Mouse (Mus musculus) cortical plate, adult 2 months (tissue): Measurements from ENCODE around the gene 4930502E18Rik. TPM values are rescaled to one million over a fixed set of nuclear protein-coding genes. Genes with fewer than 3 reads are reported as not detected.
"Not testable (repeated sequence)": the region's sequence is repeated elsewhere in the genome, so short reads cannot be mapped to it uniquely, and the experiment has no call there.

Experiments
- H3K27ac ChIP-seq: fragments of 200-500 bp; 2 replicates; pipeline ENCODE4 v1.5.1; 2012; ENCODE audit warnings: low read length, control low read depth, inconsistent platforms; ENCODE audit not compliant: insufficient read depth
- H3K4me1 ChIP-seq: fragments of 200-500 bp; 2 replicates; pipeline ENCODE4 v1.6.1; 2011; ENCODE audit warnings: low read length; ENCODE audit not compliant: control insufficient read depth, insufficient read depth
- H3K4me3 ChIP-seq: fragments of 200-500 bp; 2 replicates; pipeline ENCODE4 v1.5.1; 2011; ENCODE audit warnings: mild to moderate bottlenecking, low read length, control low read depth; ENCODE audit not compliant: insufficient read depth
- CTCF ChIP-seq: fragments of 200-500 bp; IDR thresholded peaks from 2 replicates; pipeline ENCODE4 v1.5.1; 2011; ENCODE audit warnings: mild to moderate bottlenecking, control low read depth, low read length; ENCODE audit not compliant: insufficient read depth; ENCODE audit errors: extremely low read depth
- POLR2A ChIP-seq: fragments of 200-500 bp; IDR thresholded peaks from 2 replicates; pipeline ENCODE4 v1.6.1; 2011; ENCODE audit warnings: mild to moderate bottlenecking, low read length, control low read depth; ENCODE audit not compliant: insufficient read depth; ENCODE audit errors: extremely low read depth
- polyA plus RNA-seq: library from polyadenylated mRNA; depleted of rRNA; stranded (reverse); fragments of >200 nt; gene quantifications from 2 replicates; pipeline ENCODE4 v1.2.3, GENCODE M21; 2012; rRNA removed

4930502E18Rik gene
- polyA plus RNA-seq = 0.19 and 0.21 TPM in 2 replicates

GRCm38 (mm10) chrX:53724596-53724995 is at the start of gene 4930502E18Rik:
4930502E18Rik (plus strand) TSS chrX:53724826.
- no peaks in the 10 kb centered on the region for H3K4me1 ChIP-seq
- H3K27ac ChIP-seq = no peak within 1 kb of the TSS
- no peak for TF ChIP-seq POLR2A
- no peak for TF ChIP-seq CTCF

GRCm38 (mm10) chrX:53676943-53677342 is 47.7 kb upstream of the 4930502E18Rik start:
- not testable (repeated sequence) for H3K4me3 ChIP-seq, H3K27ac ChIP-seq, H3K4me1 ChIP-seq
- TF ChIP-seq CTCF = peak; percentile 27; the same call in 1 of the 2 replicates

More at GRCm38 (mm10) chrX:53724596-53724995, at the start of gene 4930502E18Rik:
- no peak within 1 kb of the TSS for H3K4me3 ChIP-seq

- not testable (repeated sequence) for H3K27ac ChIP-seq, H3K4me1 ChIP-seq, H3K4me3 ChIP-seq
These were observed 42.0 kb upstream of the 4930502E18Rik start for GRCm38 (mm10) chrX:53682650-53683049.

- not testable (repeated sequence) for H3K4me3 ChIP-seq, H3K27ac ChIP-seq, H3K4me1 ChIP-seq
These were observed 40.0 kb upstream of the 4930502E18Rik start for GRCm38 (mm10) chrX:53684676-53685075.

GRCm38 (mm10) chrX:53692065-53692464 is 32.6 kb upstream of the 4930502E18Rik start:
- Histone ChIP-seq H3K27ac (no peak overlapping the region), H3K4me3 (no peak overlapping the region), H3K4me1 (no peaks in the 10 kb centered on the region)
- TF ChIP-seq POLR2A (no peak), CTCF (no peak)

GRCm38 (mm10) chrX:53693141-53693540 is 31.5 kb upstream of the 4930502E18Rik start:
- Histone ChIP-seq H3K4me1 (no peaks in the 10 kb centered on the region), H3K27ac (no peak overlapping the region), H3K4me3 (no peak overlapping the region)
- TF ChIP-seq POLR2A (no peak), CTCF (no peak)

- TF ChIP-seq CTCF (no peak), POLR2A (no peak)
- Histone ChIP-seq H3K4me1 (no peaks in the 10 kb centered on the region), H3K4me3 (no peak overlapping the region), H3K27ac (no peak overlapping the region)
These were observed 30.4 kb upstream of the 4930502E18Rik start for GRCm38 (mm10) chrX:53694008-53694777.

- Histone ChIP-seq H3K27ac (no peak overlapping the region), H3K4me3 (no peak overlapping the region), H3K4me1 (no peaks in the 10 kb centered on the region)
- TF ChIP-seq CTCF (no peak), POLR2A (no peak)
These were observed 25.4 kb upstream of the 4930502E18Rik start for GRCm38 (mm10) chrX:53699225-53699624.

- TF ChIP-seq CTCF = no peak
- no peak for TF ChIP-seq POLR2A
- Histone ChIP-seq H3K4me1 (no peaks in the 10 kb centered on the region), H3K4me3 (no peak overlapping the region), H3K27ac (no peak overlapping the region)
These were observed 22.0 kb upstream of the 4930502E18Rik start for GRCm38 (mm10) chrX:53702673-53703072.

- peak overlapping the region; percentile 57 for H3K4me3 ChIP-seq
- TF ChIP-seq CTCF (no peak), POLR2A (no peak)
- no peaks in the 10 kb centered on the region for H3K4me1 ChIP-seq
- H3K27ac ChIP-seq = no peak overlapping the region
These were observed 8.7 kb upstream of the 4930502E18Rik start for GRCm38 (mm10) chrX:53715942-53716322.

- Histone ChIP-seq H3K4me1 (no peaks in the 10 kb centered on the region), H3K27ac (peak overlapping the region; percentile 62; the same call in 1 of the 2 replicates), H3K4me3 (peak overlapping the region; percentile 57)
- TF ChIP-seq POLR2A (0 out of 2 replicates have a peak, but pooled peaks have one; percentile 16), CTCF (no peak)
These were observed 8.1 kb upstream of the 4930502E18Rik start for GRCm38 (mm10) chrX:53716323-53717182.
